Mouse (Mus musculus): ENCODE measurements around the gene Msn.

- TF ChIP-seq TAL1 (conservative IDR thresholded peaks at IDR 0.05; ENCODE audit: low read depth, low read length) = no peak
- TF ChIP-seq CTCF (IDR thresholded peaks at IDR 0.05; ENCODE audit: low read depth, low read length) = no peak
- TF ChIP-seq GATA1 (IDR thresholded peaks at IDR 0.05; ENCODE audit: borderline replicate concordance, low read length) = no peak
- TF ChIP-seq GATA2 (IDR thresholded peaks at IDR 0.05; ENCODE audit: borderline replicate concordance, low read depth, low read length) = no peak
Measured at GRCm38 (mm10) chrX:96171645-96172388, 76.0 kb downstream of the Msn start.
